Mouse (Mus musculus) myocyte (in vitro differentiated cells): ENCODE measurements around the gene Wls. TPM values are rescaled to one million over a fixed set of nuclear protein-coding genes. Genes with fewer than 3 reads are reported as not detected.

ENCODE experiments used
- H3K27me3 ChIP-seq: one replicate; pipeline ENCODE4 v1.6.1; 2011; ENCODE audit not compliant: control insufficient read depth, insufficient read depth, insufficient read length
- H3K36me3 ChIP-seq: one replicate; pipeline ENCODE4 v1.6.1; 2011; ENCODE audit not compliant: control insufficient read depth, insufficient read depth
- H3K4me2 ChIP-seq: one replicate; pipeline ENCODE4 v1.6.1; 2011; ENCODE audit warnings: low read depth, control low read depth
- H3K4me3 ChIP-seq: one replicate; pipeline ENCODE4 v1.5.1; 2011; ENCODE audit warnings: mild to moderate bottlenecking, control low read depth, moderate library complexity
- H3K79me2 ChIP-seq: one replicate; pipeline ENCODE4 v1.6.1; 2011; ENCODE audit not compliant: control insufficient read depth, insufficient read depth
- H3ac ChIP-seq: one replicate; pipeline ENCODE4 v1.6.1; 2011; ENCODE audit not compliant: control insufficient read depth, insufficient read length
- CEBPB ChIP-seq: IDR thresholded peaks from 2 replicates; pipeline ENCODE4 v1.6.1; 2011; ENCODE audit warnings: mild to moderate bottlenecking, moderate library complexity; ENCODE audit not compliant: poor library complexity, insufficient read depth, severe bottlenecking
- E2F4 ChIP-seq: IDR thresholded peaks from one replicate; pipeline ENCODE4 v1.6.1; 2011; ENCODE audit warnings: mild to moderate bottlenecking, control low read depth, moderate library complexity; ENCODE audit not compliant: insufficient read depth
- MAX ChIP-seq: IDR thresholded peaks from one replicate; pipeline ENCODE4 v1.6.1; 2011; ENCODE audit warnings: low read depth, mild to moderate bottlenecking, control low read depth
- MYOD1 ChIP-seq, 3 experiments: IDR thresholded peaks; one replicate each; pipeline ENCODE4 v1.6.1; 2011; ENCODE audit warnings: control low read depth in 2 of 3, low read depth in 2 of 3, mild to moderate bottlenecking in 2 of 3, moderate library complexity in 1 of 3; ENCODE audit not compliant: insufficient read length in 2 of 3, control insufficient read depth in 1 of 3
- MYOG ChIP-seq, 3 experiments: IDR thresholded peaks; one replicate each; pipeline ENCODE4 v1.6.1; 2011; ENCODE audit warnings: control low read depth in 2 of 3, low read depth in 2 of 3, mild to moderate bottlenecking in 2 of 3; ENCODE audit not compliant: insufficient read length in 2 of 3, control insufficient read depth in 1 of 3, insufficient read depth in 1 of 3
- POLR2A ChIP-seq: IDR thresholded peaks from one replicate; pipeline ENCODE4 v1.6.1; 2011; ENCODE audit warnings: low read depth, mild to moderate bottlenecking, control low read depth, moderate library complexity; ENCODE audit not compliant: insufficient read length
- POLR2AphosphoS2 ChIP-seq: IDR thresholded peaks from one replicate; pipeline ENCODE4 v1.6.1; 2011; ENCODE audit warnings: low read depth, control low read depth; ENCODE audit not compliant: insufficient read length
- REST ChIP-seq: IDR thresholded peaks from one replicate; pipeline ENCODE4 v1.6.1; 2011; ENCODE audit warnings: mild to moderate bottlenecking, control low read depth, moderate library complexity; ENCODE audit not compliant: insufficient read depth, insufficient read length
- SRF ChIP-seq: IDR thresholded peaks from one replicate; pipeline ENCODE4 v1.6.1; 2011; ENCODE audit warnings: low read depth; ENCODE audit not compliant: control insufficient read depth, insufficient read length
- TCF12 ChIP-seq: IDR thresholded peaks from one replicate; pipeline ENCODE4 v1.6.1; 2011; ENCODE audit warnings: mild to moderate bottlenecking, control low read depth; ENCODE audit not compliant: poor library complexity, insufficient read depth, severe bottlenecking
- TCF3 ChIP-seq: IDR thresholded peaks from one replicate; pipeline ENCODE4 v1.6.1; 2011; ENCODE audit warnings: low read depth, control low read depth; ENCODE audit not compliant: insufficient read length
- USF1 ChIP-seq: IDR thresholded peaks from one replicate; pipeline ENCODE4 v1.6.1; 2011; ENCODE audit warnings: low read depth, mild to moderate bottlenecking, control low read depth, moderate library complexity
- polyA plus RNA-seq: library from polyadenylated mRNA; unstranded; fragments of >200 nt; fragmentation: generic; extraction: Trizol; gene quantifications from one replicate; pipeline ENCODE4 v1.2.1, GENCODE M21; 2012; ENCODE audit warnings: missing spikeins

Wls gene
- 187 TPM for polyA plus RNA-seq

DNA sequence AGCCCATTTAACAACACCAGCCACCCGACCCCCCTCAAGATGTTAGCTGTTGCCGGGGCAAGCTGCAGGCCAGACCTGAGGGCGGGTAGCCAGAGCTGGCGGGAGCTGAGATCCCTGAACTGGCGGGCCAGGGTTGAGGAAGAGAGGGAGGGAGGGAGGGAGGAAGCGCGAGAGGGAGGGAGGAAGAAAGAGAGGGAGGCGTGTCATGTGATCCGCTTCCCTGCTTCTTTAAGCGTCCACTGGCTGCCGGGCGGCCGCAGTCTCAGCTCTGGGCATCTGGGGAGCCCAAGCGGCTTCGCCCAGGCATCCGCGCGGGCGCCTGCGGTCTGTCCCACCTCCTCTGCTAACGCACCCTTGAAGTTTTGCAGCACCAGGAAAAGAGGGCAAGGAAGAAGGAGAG lies at the start of gene Wls:
Gene Wls, plus strand, starts transcription at position 192 of the 400 bp plus-strand sequence.
- peaks cover 56% of the 10 kb centered on the region for H3K79me2 ChIP-seq
- H3K4me2 ChIP-seq, result peak within 1 kb of the TSS; percentile 74
- no peaks in the 10 kb centered on the region for H3K36me3 ChIP-seq
- TF ChIP-seq MYOD1 (IDR thresholded peaks at IDR 0.05; ENCODE audit: control insufficient read depth in 1 of 3, insufficient read length in 2 of 3, low read depth in 2 of 3), result no peak
- TF ChIP-seq REST, result no peak
- peak in 1 of 3 experiments; percentile 17 for TF ChIP-seq MYOG (IDR thresholded peaks at IDR 0.05; ENCODE audit: control insufficient read depth in 1 of 3, insufficient read depth in 1 of 3, insufficient read length in 2 of 3, low read depth in 2 of 3)
- peak; percentile 7 for TF ChIP-seq E2F4
- no peak for TF ChIP-seq SRF
- no peak for TF ChIP-seq TCF3
- no peak for TF ChIP-seq TCF12
- peak; percentile 93 for TF ChIP-seq POLR2A
- no peak for TF ChIP-seq MAX
- TF ChIP-seq USF1, result peak; percentile 80
- TF ChIP-seq CEBPB, result no peak
- peak; percentile 95 for TF ChIP-seq POLR2AphosphoS2
- H3ac ChIP-seq, result peak within 1 kb of the TSS; percentile 51
- H3K27me3 ChIP-seq, result no peaks in the 10 kb centered on the region
- peak within 1 kb of the TSS; percentile 96 for H3K4me3 ChIP-seq

DNA sequence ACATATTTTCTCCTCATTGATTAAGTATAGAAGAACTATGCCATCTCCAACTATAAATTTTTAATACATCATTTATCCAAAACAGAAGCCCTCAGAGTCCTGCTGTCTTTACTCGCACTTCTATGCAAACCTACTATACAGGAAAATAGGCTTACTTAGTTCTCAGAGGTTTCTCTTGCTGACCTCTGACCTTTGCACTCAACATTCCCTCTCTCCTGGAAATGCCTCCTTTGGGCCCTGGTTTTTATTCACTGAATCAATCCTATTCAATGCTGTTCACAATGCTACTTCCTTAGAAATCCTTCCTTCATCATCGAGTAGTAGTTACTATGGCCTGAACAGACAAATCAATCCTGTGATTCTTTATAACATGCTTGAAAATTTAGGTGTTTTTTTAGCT lies 49.7 kb upstream of the Wls start:
- no peak overlapping the region for H3K4me2 ChIP-seq
- TF ChIP-seq POLR2AphosphoS2 (no peak), REST (no peak), E2F4 (no peak), USF1 (no peak)
- H3K79me2 ChIP-seq, result no peaks in the 10 kb centered on the region
- no peaks in the 10 kb centered on the region for H3K36me3 ChIP-seq
- no peak overlapping the region for H3K4me3 ChIP-seq
- no peak overlapping the region for H3ac ChIP-seq
- no peaks in the 10 kb centered on the region for H3K27me3 ChIP-seq

DNA sequence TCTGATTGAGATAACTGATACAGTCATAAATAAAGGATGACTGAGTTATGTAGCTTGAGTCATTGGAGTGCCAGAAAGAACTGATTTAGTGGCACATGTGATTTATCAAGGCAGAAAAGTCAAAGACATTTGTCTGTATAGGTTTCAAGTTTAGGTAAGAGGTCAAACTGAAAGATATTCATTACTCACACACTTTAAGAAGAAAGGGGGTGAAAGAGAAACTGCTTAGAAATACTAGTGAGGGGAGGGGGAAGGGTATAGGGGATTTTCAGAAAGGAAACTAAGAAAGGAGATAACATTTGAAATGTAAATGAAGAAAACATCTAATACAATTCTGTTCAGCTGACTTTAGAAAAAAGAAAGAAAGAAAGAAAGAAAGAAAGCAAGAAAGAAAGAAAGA lies 7.9 kb upstream of the Wls start:
- Histone ChIP-seq H3K79me2 (no peaks in the 10 kb centered on the region), H3K4me2 (no peak overlapping the region), H3ac (no peak overlapping the region), H3K4me3 (no peak overlapping the region), H3K27me3 (no peaks in the 10 kb centered on the region), H3K36me3 (no peaks in the 10 kb centered on the region)
- TF ChIP-seq POLR2AphosphoS2, result no peak
- TF ChIP-seq SRF, result no peak
- TF ChIP-seq E2F4, result no peak
- no peak for TF ChIP-seq CEBPB
- TF ChIP-seq MAX, result no peak
- TF ChIP-seq TCF3, result no peak
- no peak for TF ChIP-seq POLR2A
- TF ChIP-seq REST, result no peak
- no peak for TF ChIP-seq MYOD1 (IDR thresholded peaks at IDR 0.05; ENCODE audit: control insufficient read depth in 1 of 3, insufficient read length in 2 of 3, low read depth in 2 of 3)
- TF ChIP-seq USF1, result no peak
- no peak for TF ChIP-seq MYOG (IDR thresholded peaks at IDR 0.05; ENCODE audit: control insufficient read depth in 1 of 3, insufficient read depth in 1 of 3, insufficient read length in 2 of 3, low read depth in 2 of 3)
- TF ChIP-seq TCF12, result no peak

DNA sequence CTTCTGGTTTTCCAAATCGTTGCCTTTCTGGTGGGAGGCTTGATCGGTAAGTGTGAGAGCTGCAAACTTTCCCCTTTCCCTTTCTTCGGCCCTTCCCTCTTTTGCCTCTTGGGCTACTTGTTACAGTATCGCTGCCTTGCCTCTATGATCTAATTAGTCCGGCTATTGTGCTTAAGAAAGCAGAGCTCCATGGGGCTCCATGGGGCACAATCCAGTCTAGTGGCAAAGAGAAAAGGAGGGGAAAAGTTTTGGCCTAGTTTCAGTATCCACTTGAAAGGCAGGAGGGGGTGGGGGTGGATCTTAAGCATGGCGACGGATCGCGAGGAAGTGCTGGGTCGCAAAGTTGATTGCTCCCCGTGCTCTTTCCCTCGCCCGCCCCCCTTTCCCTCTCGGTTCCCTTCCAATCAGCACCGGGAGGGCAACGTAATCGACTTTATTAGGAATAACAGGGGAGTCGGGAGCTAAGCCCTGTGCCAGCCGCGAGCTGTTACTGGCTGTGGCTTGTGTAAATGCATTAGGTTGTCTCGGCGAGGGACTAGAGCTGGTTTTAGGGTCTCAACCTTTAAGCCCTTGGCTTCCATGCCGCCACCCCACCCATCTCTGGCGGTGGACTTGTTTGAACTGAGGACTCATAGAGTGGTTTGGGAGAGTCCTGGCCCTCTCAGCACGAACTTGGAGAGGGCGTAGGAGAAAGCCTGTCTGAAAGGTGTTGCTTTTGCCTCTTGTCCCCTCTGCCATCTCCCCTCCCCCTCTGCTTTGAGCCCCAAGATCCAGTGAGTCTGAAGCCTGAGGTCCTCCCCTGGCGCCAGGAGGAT lies 737 bp downstream of the Wls start:
- Histone ChIP-seq H3K4me2 (peak overlapping the region; percentile 74), H3K36me3 (no peaks in the 10 kb centered on the region), H3K79me2 (peaks cover 63% of the 10 kb centered on the region), H3ac (peak overlapping the region; percentile 51), H3K27me3 (no peaks in the 10 kb centered on the region), H3K4me3 (peak overlapping the region; percentile 96)
- TF ChIP-seq POLR2AphosphoS2, result peak; percentile 63
- TF ChIP-seq CEBPB, result no peak
- TF ChIP-seq POLR2A, result peak; percentile 65
- TF ChIP-seq MAX, result no peak
- TF ChIP-seq SRF, result peak; percentile 71

- H3K4me3 ChIP-seq, result peak overlapping the region; percentile 96
- H3ac ChIP-seq, result peak overlapping the region; percentile 51
- TF ChIP-seq MYOG (IDR thresholded peaks at IDR 0.05; ENCODE audit: control insufficient read depth in 1 of 3, insufficient read depth in 1 of 3, insufficient read length in 2 of 3, low read depth in 2 of 3), result no peak
- TF ChIP-seq E2F4, result no peak
- TF ChIP-seq MYOD1 (IDR thresholded peaks at IDR 0.05; ENCODE audit: control insufficient read depth in 1 of 3, insufficient read length in 2 of 3, low read depth in 2 of 3), result no peak
- TF ChIP-seq TCF3, result no peak
- no peak for TF ChIP-seq USF1
- TF ChIP-seq POLR2AphosphoS2, result no peak
- no peak for TF ChIP-seq SRF
- TF ChIP-seq POLR2A, result peak; percentile 8
- no peaks in the 10 kb centered on the region for H3K27me3 ChIP-seq
- H3K4me2 ChIP-seq, result peak overlapping the region; percentile 74
- no peaks in the 10 kb centered on the region for H3K36me3 ChIP-seq
- H3K79me2 ChIP-seq, result peaks cover 70% of the 10 kb centered on the region
These were observed 1.4 kb downstream of the Wls start for GRCm38 (mm10) chr3:159840817-159841390.
